Mouse (Mus musculus): ENCODE data around the gene Cdk2ap2. TPM values are rescaled to one million over a fixed set of nuclear protein-coding genes. Genes with fewer than 3 reads are reported as not detected.

Cdk2ap2 gene
- total and polyA plus RNA-seq, 2 experiments from 2014 or later: 57.5 to 64.6 TPM

- Histone ChIP-seq H3K9ac (replicated peaks; ENCODE audit: low read length) (no peak overlapping the region), H3K36me3 (ENCODE audit: insufficient read depth, low read length) (no peaks in the 10 kb centered on the region), H3K4me1 (ENCODE audit: insufficient read depth, low read length) (peaks cover 3% of the 10 kb centered on the region; the same call in 1 of the 2 replicates), H3K4me3 (ENCODE audit: low read length) (no peak overlapping the region), H3K27ac (no peak overlapping the region), H3K9me3 (ENCODE audit: low read length) (no peaks in the 10 kb centered on the region), H3K4me2 (ENCODE audit: low read depth, low read length) (no peak overlapping the region), H3K27me3 (ENCODE audit: insufficient read depth, low read length) (no peaks in the 10 kb centered on the region)
- ATAC-seq: no peak
- DNase-seq (ENCODE audit: low spot score): no peak
- TF ChIP-seq CTCF (IDR thresholded peaks at IDR 0.05; ENCODE audit: low read depth): no peak
- 80% methylated on average over 3 of the region's 3 CpGs for WGBS
Measured at GRCm38 (mm10) chr19:4094348-4094747, 2.6 kb upstream of the Cdk2ap2 start.

- no peak for TF ChIP-seq CTCF (IDR thresholded peaks at IDR 0.05; ENCODE audit: low read depth)
- Histone ChIP-seq H3K9ac (replicated peaks; ENCODE audit: low read length) (no peak overlapping the region), H3K36me3 (ENCODE audit: insufficient read depth, low read length) (no peaks in the 10 kb centered on the region), H3K27ac (no peak overlapping the region), H3K4me2 (ENCODE audit: low read depth, low read length) (no peak overlapping the region), H3K4me3 (ENCODE audit: low read length) (no peak overlapping the region), H3K4me1 (ENCODE audit: insufficient read depth, low read length) (peaks cover 7% of the 10 kb centered on the region; the same call in 1 of the 2 replicates), H3K27me3 (ENCODE audit: insufficient read depth, low read length) (no peaks in the 10 kb centered on the region), H3K9me3 (ENCODE audit: low read length) (no peaks in the 10 kb centered on the region)
- ATAC-seq: no peak
- DNase-seq (ENCODE audit: low spot score): no peak
- 81% methylated on average over 5 of the region's 5 CpGs for WGBS
Measured at GRCm38 (mm10) chr19:4094774-4095303, 2.1 kb upstream of the Cdk2ap2 start.

GRCm38 (mm10) chr19:4095802-4096201 lies 1.2 kb upstream of the Cdk2ap2 start:
- WGBS: 69% methylated on average over 3 of the region's 3 CpGs
- TF ChIP-seq CTCF (IDR thresholded peaks at IDR 0.05; ENCODE audit: low read depth): no peak
- Histone ChIP-seq H3K9ac (replicated peaks; ENCODE audit: low read length) (no peak overlapping the region), H3K4me1 (ENCODE audit: insufficient read depth, low read length) (peaks cover 16% of the 10 kb centered on the region), H3K27ac (peak overlapping the region; percentile 82; the same call in 1 of the 2 replicates), H3K4me3 (ENCODE audit: low read length) (no peak overlapping the region), H3K27me3 (ENCODE audit: insufficient read depth, low read length) (no peaks in the 10 kb centered on the region), H3K36me3 (ENCODE audit: insufficient read depth, low read length) (no peaks in the 10 kb centered on the region), H3K9me3 (ENCODE audit: low read length) (no peaks in the 10 kb centered on the region), H3K4me2 (ENCODE audit: low read depth, low read length) (no peak overlapping the region)
- DNase-seq (ENCODE audit: low spot score) (no peak), ATAC-seq (no peak)

GRCm38 (mm10) chr19:4097441-4097825 lies 451 bp downstream of the Cdk2ap2 start:
- H3K27ac ChIP-seq: peak overlapping the region; percentile 8; the same call in 1 of the 2 replicates
- WGBS: 2% methylated on average over 21 of the region's 21 CpGs
- peaks cover 24% of the 10 kb centered on the region for H3K4me1 ChIP-seq (ENCODE audit: insufficient read depth, low read length)

GRCm38 (mm10) chr19:4098426-4098825 lies 1.4 kb downstream of the Cdk2ap2 start:
- H3K27ac ChIP-seq: no peak overlapping the region

More at GRCm38 (mm10) chr19:4097441-4097825, 451 bp downstream of the Cdk2ap2 start:
- Histone ChIP-seq H3K4me3 (ENCODE audit: low read length) (peak overlapping the region; percentile 45), H3K36me3 (ENCODE audit: insufficient read depth, low read length) (no peaks in the 10 kb centered on the region), H3K4me2 (ENCODE audit: low read depth, low read length) (peak overlapping the region; percentile 63), H3K9ac (replicated peaks; ENCODE audit: low read length) (peak overlapping the region; percentile 31), H3K9me3 (ENCODE audit: low read length) (no peaks in the 10 kb centered on the region), H3K27me3 (ENCODE audit: insufficient read depth, low read length) (no peaks in the 10 kb centered on the region)
- no peak for DNase-seq (ENCODE audit: low spot score)
- no peak for ATAC-seq
- no peak for TF ChIP-seq CTCF (IDR thresholded peaks at IDR 0.05; ENCODE audit: low read depth)

GRCm38 (mm10) chr19:4099056-4099455 lies 2.1 kb downstream of the Cdk2ap2 start:
- DNase-seq (ENCODE audit: low spot score) (peak; percentile 92), ATAC-seq (no peak)
- TF ChIP-seq CTCF (IDR thresholded peaks at IDR 0.05; ENCODE audit: low read depth): peak; percentile 96
- Histone ChIP-seq H3K27me3 (ENCODE audit: insufficient read depth, low read length) (no peaks in the 10 kb centered on the region), H3K4me3 (ENCODE audit: low read length) (0 out of 2 replicates have a peak overlapping the region, but pooled peaks have one; percentile 3), H3K27ac (0 out of 2 replicates have a peak overlapping the region, but pooled peaks have one; percentile 17), H3K36me3 (ENCODE audit: insufficient read depth, low read length) (no peaks in the 10 kb centered on the region), H3K4me1 (ENCODE audit: insufficient read depth, low read length) (peaks cover 24% of the 10 kb centered on the region), H3K9me3 (ENCODE audit: low read length) (no peaks in the 10 kb centered on the region), H3K4me2 (ENCODE audit: low read depth, low read length) (peak overlapping the region; percentile 70; the same call in 1 of the 2 replicates), H3K9ac (replicated peaks; ENCODE audit: low read length) (no peak overlapping the region)
- WGBS: 15% methylated on average over 9 of the region's 9 CpGs

More at GRCm38 (mm10) chr19:4098426-4098825, 1.4 kb downstream of the Cdk2ap2 start:
- no peak overlapping the region for H3K9ac ChIP-seq (replicated peaks; ENCODE audit: low read length)
- peaks cover 24% of the 10 kb centered on the region for H3K4me1 ChIP-seq (ENCODE audit: insufficient read depth, low read length)
- 91% methylated on average over 13 of the region's 13 CpGs for WGBS
- no peaks in the 10 kb centered on the region for H3K27me3 ChIP-seq (ENCODE audit: insufficient read depth, low read length)
- H3K4me2 ChIP-seq (ENCODE audit: low read depth, low read length): no peak overlapping the region
- no peaks in the 10 kb centered on the region for H3K9me3 ChIP-seq (ENCODE audit: low read length)
- DNase-seq (ENCODE audit: low spot score) (no peak), ATAC-seq (no peak)
- H3K36me3 ChIP-seq (ENCODE audit: insufficient read depth, low read length): no peaks in the 10 kb centered on the region
- TF ChIP-seq CTCF (IDR thresholded peaks at IDR 0.05; ENCODE audit: low read depth): no peak
- H3K4me3 ChIP-seq (ENCODE audit: low read length): no peak overlapping the region
